Mouse (Mus musculus) spleen, adult 2 months (tissue): ENCODE measurements around the gene Swt1. TPM values are rescaled to one million over a fixed set of nuclear protein-coding genes. Genes with fewer than 3 reads are reported as not detected.

Experiments
- DNase-seq, 2 experiments: peaks; one replicate each; pipeline versions ENCODE4 v3.0.0 to v3.0.0-alpha.2; 2012 to 2021; ENCODE audit warnings: low spot score in 2 of 2, low read depth in 1 of 2
- H3K27ac ChIP-seq: fragments of 200-500 bp; 2 replicates; pipeline ENCODE4 v1.5.1; 2012; ENCODE audit warnings: low read length, inconsistent platforms; ENCODE audit not compliant: insufficient read depth
- H3K27me3 ChIP-seq: fragments of 200-500 bp; 2 replicates; pipeline ENCODE4 v1.6.1; 2012; ENCODE audit warnings: mild to moderate bottlenecking, moderate library complexity, low read length, inconsistent platforms; ENCODE audit not compliant: control insufficient read depth, insufficient read depth
- H3K36me3 ChIP-seq: fragments of 200-500 bp; 2 replicates; pipeline ENCODE4 v1.6.1; 2012; ENCODE audit warnings: mild to moderate bottlenecking, low read length, inconsistent platforms; ENCODE audit not compliant: control insufficient read depth, insufficient read depth
- H3K4me1 ChIP-seq: fragments of 200-500 bp; 2 replicates; pipeline ENCODE4 v1.6.1; 2011; ENCODE audit warnings: inconsistent platforms; ENCODE audit not compliant: control insufficient read depth, insufficient read depth, insufficient read length
- H3K4me3 ChIP-seq: fragments of 200-500 bp; 2 replicates; pipeline ENCODE4 v1.5.1; 2011; ENCODE audit warnings: mild to moderate bottlenecking, inconsistent platforms; ENCODE audit not compliant: insufficient read depth, insufficient read length; ENCODE audit errors: extremely low read depth
- CTCF ChIP-seq: fragments of 200-500 bp; IDR thresholded peaks from 2 replicates; pipeline ENCODE4 v1.5.1; 2011; ENCODE audit warnings: mild to moderate bottlenecking, inconsistent platforms; ENCODE audit not compliant: insufficient read depth, insufficient read length, insufficient replicate concordance; ENCODE audit errors: extremely low read depth
- POLR2A ChIP-seq: fragments of 200-500 bp; IDR thresholded peaks from 2 replicates; pipeline ENCODE4 v1.6.1; 2011; ENCODE audit warnings: low read depth, low read length, inconsistent platforms
- WGBS: fragments of 180-500 bp; shearing (Covaris S2); methylation state at CpG from one replicate; pipeline ENCODE4 v1.1.7; 2018; 5-methylcytosine and 5-hydroxymethylcytosine counted together
- polyA plus RNA-seq: library from polyadenylated mRNA; depleted of rRNA; stranded (reverse); fragments of >200 nt; gene quantifications from 2 replicates; pipeline ENCODE4 v1.2.3, GENCODE M21; 2012

The Swt1 gene
- polyA plus RNA-seq, 1 experiment, result 4.1 TPM

GRCm38 (mm10) chr1:151342311-151342710, 85.9 kb downstream of the Swt1 start:
- H3K27ac ChIP-seq, result no peak overlapping the region
- no peaks in the 10 kb centered on the region for H3K27me3 ChIP-seq
- DNase-seq, result no peak
- no peak for TF ChIP-seq POLR2A
- TF ChIP-seq CTCF, result no peak
- H3K4me1 ChIP-seq, result peaks cover 5% of the 10 kb centered on the region
- H3K36me3 ChIP-seq, result no peaks in the 10 kb centered on the region
- WGBS, result 63% methylated on average over 3 of the region's 3 CpGs
- no peak overlapping the region for H3K4me3 ChIP-seq

GRCm38 (mm10) chr1:151341321-151342044, 86.8 kb downstream of the Swt1 start:
- no peak for DNase-seq
- H3K4me1 ChIP-seq, result peaks cover 3% of the 10 kb centered on the region
- TF ChIP-seq POLR2A (no peak), CTCF (no peak)
- H3K27me3 ChIP-seq, result no peaks in the 10 kb centered on the region
- no peak overlapping the region for H3K4me3 ChIP-seq
- H3K27ac ChIP-seq, result no peak overlapping the region
- WGBS, result 89% methylated on average over 8 of the region's 8 CpGs
- H3K36me3 ChIP-seq, result no peaks in the 10 kb centered on the region

DNA sequence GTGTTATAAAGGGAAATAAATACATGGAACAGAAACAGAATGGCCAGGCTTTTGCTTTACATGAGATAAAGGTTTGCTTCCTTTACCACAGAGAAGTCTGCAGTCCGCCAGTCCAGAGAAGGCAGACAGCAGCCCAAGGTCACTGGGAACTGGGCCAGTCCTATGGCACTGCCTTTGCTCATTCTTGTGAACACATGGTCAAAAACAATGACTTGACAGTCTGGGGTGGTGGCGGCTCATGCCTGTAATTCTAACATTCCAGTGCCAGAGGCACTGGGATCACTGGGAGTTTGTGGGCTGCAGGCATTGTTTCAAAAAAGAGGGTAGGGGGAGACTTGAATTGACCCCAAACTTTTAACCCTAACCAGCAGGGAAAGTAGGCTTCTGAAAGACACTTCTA, 89.3 kb downstream of the Swt1 start:
- DNase-seq, result no peak
- no peak for TF ChIP-seq CTCF
- no peak for TF ChIP-seq POLR2A
- 64% methylated on average over 2 of the region's 2 CpGs for WGBS
- no peaks in the 10 kb centered on the region for H3K27me3 ChIP-seq
- H3K36me3 ChIP-seq, result no peaks in the 10 kb centered on the region
- peaks cover 2% of the 10 kb centered on the region; the same call in 1 of the 2 replicates for H3K4me1 ChIP-seq
- no peak overlapping the region for H3K4me3 ChIP-seq
- H3K27ac ChIP-seq, result no peak overlapping the region

- peaks cover 2% of the 10 kb centered on the region; the same call in 1 of the 2 replicates for H3K4me1 ChIP-seq
- no peak for TF ChIP-seq CTCF
- TF ChIP-seq POLR2A, result no peak
- H3K4me3 ChIP-seq, result no peak overlapping the region
- H3K27ac ChIP-seq, result no peak overlapping the region; the same call in 1 of the 2 replicates
- H3K27me3 ChIP-seq, result no peaks in the 10 kb centered on the region
- no peak for DNase-seq
- H3K36me3 ChIP-seq, result no peaks in the 10 kb centered on the region
Measured at GRCm38 (mm10) chr1:151338234-151338633, 90.0 kb downstream of the Swt1 start.

- TF ChIP-seq POLR2A, result no peak
- no peak for TF ChIP-seq CTCF
- WGBS, result 94% methylated on average over 3 of the region's 3 CpGs
- H3K4me1 ChIP-seq, result no peaks in the 10 kb centered on the region
- no peak overlapping the region for H3K4me3 ChIP-seq
- H3K27ac ChIP-seq, result no peak overlapping the region
- H3K27me3 ChIP-seq, result no peaks in the 10 kb centered on the region
- no peaks in the 10 kb centered on the region for H3K36me3 ChIP-seq
- DNase-seq, result no peak
Measured at GRCm38 (mm10) chr1:151332819-151333218, 95.4 kb downstream of the Swt1 start.

GRCm38 (mm10) chr1:151329601-151330000, 98.7 kb downstream of the Swt1 start:
- no peaks in the 10 kb centered on the region for H3K36me3 ChIP-seq
- no peaks in the 10 kb centered on the region for H3K4me1 ChIP-seq
- WGBS, result 76% methylated on average over 7 of the region's 7 CpGs
- no peak for DNase-seq
- no peak for TF ChIP-seq CTCF
- no peak for TF ChIP-seq POLR2A
- H3K27ac ChIP-seq, result no peak overlapping the region
- no peak overlapping the region for H3K4me3 ChIP-seq
- no peaks in the 10 kb centered on the region for H3K27me3 ChIP-seq
